Mouse (Mus musculus) myocyte (in vitro differentiated cells): Measurements from ENCODE around the gene Tprn.

Source experiments
- CEBPB ChIP-seq: IDR thresholded peaks from 2 replicates; pipeline ENCODE4 v1.6.1; 2011; ENCODE audit warnings: mild to moderate bottlenecking, moderate library complexity; ENCODE audit not compliant: poor library complexity, insufficient read depth, severe bottlenecking
- E2F4 ChIP-seq: IDR thresholded peaks from one replicate; pipeline ENCODE4 v1.6.1; 2011; ENCODE audit warnings: mild to moderate bottlenecking, control low read depth, moderate library complexity; ENCODE audit not compliant: insufficient read depth
- MAX ChIP-seq: IDR thresholded peaks from one replicate; pipeline ENCODE4 v1.6.1; 2011; ENCODE audit warnings: low read depth, mild to moderate bottlenecking, control low read depth
- MYOD1 ChIP-seq, 3 experiments: IDR thresholded peaks; one replicate each; pipeline ENCODE4 v1.6.1; 2011; ENCODE audit warnings: control low read depth in 2 of 3, low read depth in 2 of 3, mild to moderate bottlenecking in 2 of 3, moderate library complexity in 1 of 3; ENCODE audit not compliant: insufficient read length in 2 of 3, control insufficient read depth in 1 of 3
- MYOG ChIP-seq, 3 experiments: IDR thresholded peaks; one replicate each; pipeline ENCODE4 v1.6.1; 2011; ENCODE audit warnings: control low read depth in 2 of 3, low read depth in 2 of 3, mild to moderate bottlenecking in 2 of 3; ENCODE audit not compliant: insufficient read length in 2 of 3, control insufficient read depth in 1 of 3, insufficient read depth in 1 of 3
- POLR2A ChIP-seq: IDR thresholded peaks from one replicate; pipeline ENCODE4 v1.6.1; 2011; ENCODE audit warnings: low read depth, mild to moderate bottlenecking, control low read depth, moderate library complexity; ENCODE audit not compliant: insufficient read length
- POLR2AphosphoS2 ChIP-seq: IDR thresholded peaks from one replicate; pipeline ENCODE4 v1.6.1; 2011; ENCODE audit warnings: low read depth, control low read depth; ENCODE audit not compliant: insufficient read length
- REST ChIP-seq: IDR thresholded peaks from one replicate; pipeline ENCODE4 v1.6.1; 2011; ENCODE audit warnings: mild to moderate bottlenecking, control low read depth, moderate library complexity; ENCODE audit not compliant: insufficient read depth, insufficient read length
- SRF ChIP-seq: IDR thresholded peaks from one replicate; pipeline ENCODE4 v1.6.1; 2011; ENCODE audit warnings: low read depth; ENCODE audit not compliant: control insufficient read depth, insufficient read length
- TCF12 ChIP-seq: IDR thresholded peaks from one replicate; pipeline ENCODE4 v1.6.1; 2011; ENCODE audit warnings: mild to moderate bottlenecking, control low read depth; ENCODE audit not compliant: poor library complexity, insufficient read depth, severe bottlenecking
- TCF3 ChIP-seq: IDR thresholded peaks from one replicate; pipeline ENCODE4 v1.6.1; 2011; ENCODE audit warnings: low read depth, control low read depth; ENCODE audit not compliant: insufficient read length
- USF1 ChIP-seq: IDR thresholded peaks from one replicate; pipeline ENCODE4 v1.6.1; 2011; ENCODE audit warnings: low read depth, mild to moderate bottlenecking, control low read depth, moderate library complexity

- no peak for TF ChIP-seq MYOD1 (IDR thresholded peaks at IDR 0.05; ENCODE audit: control insufficient read depth in 1 of 3, insufficient read length in 2 of 3, low read depth in 2 of 3)
- TF ChIP-seq MAX = no peak
- no peak for TF ChIP-seq POLR2AphosphoS2
- TF ChIP-seq SRF = no peak
- TF ChIP-seq POLR2A = no peak
- TF ChIP-seq CEBPB = no peak
- TF ChIP-seq USF1 = no peak
- TF ChIP-seq E2F4 = no peak
- TF ChIP-seq TCF12 = no peak
- no peak for TF ChIP-seq MYOG (IDR thresholded peaks at IDR 0.05; ENCODE audit: control insufficient read depth in 1 of 3, insufficient read depth in 1 of 3, insufficient read length in 2 of 3, low read depth in 2 of 3)
- no peak for TF ChIP-seq REST
- TF ChIP-seq TCF3 = no peak
Measured at GRCm38 (mm10) chr2:25303931-25304656, 41.7 kb downstream of the Tprn start.
